Mouse (Mus musculus): ENCODE measurements at regions not wholly inside any gene's neighbourhood (a gene's known extent, or its start where the extent isn't known, plus 50 kb on each side); places are given as distances from the start of the nearest gene placed in this dataset.

DNA sequence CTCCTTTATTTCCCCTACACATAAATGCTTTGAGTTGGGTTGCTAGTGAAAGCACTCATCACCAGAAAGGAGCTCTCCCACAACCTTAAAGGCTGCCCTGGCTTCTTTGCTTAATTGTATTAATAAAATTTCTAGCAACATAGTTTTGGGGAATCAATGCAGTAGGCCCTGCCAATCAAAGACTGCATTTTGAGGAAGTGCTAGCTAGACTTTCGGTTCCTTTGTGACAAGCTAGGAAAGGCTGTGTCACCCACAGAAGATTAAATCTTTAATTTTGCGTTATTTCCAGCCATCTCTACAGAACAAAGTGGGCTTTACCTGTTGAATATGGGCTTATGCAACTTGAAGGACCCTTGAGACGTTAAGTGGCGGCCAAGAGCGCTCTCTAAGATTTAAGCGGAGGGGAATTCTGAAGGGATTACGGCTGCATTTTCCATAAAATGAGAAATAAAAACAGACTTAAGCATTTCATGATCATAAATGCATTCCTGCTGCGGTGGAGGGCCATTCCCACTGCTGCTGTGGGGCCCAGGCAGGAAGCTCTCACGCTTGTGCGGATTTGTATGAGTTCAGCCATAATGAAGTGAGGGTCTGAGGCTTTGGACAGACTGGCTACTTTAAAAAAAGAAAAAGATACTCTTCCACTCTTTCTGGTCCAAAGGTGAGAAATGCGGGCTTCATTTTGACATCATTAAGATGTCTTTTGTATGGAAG, 318.4 kb upstream of the Shh start:
- TF ChIP-seq CTCF (IDR thresholded peaks at IDR 0.05; ENCODE audit: low read depth) (no peak), EP300 (IDR thresholded peaks at IDR 0.05; ENCODE audit: low read depth) (no peak)

Measured in heart, postnatal 0 days (tissue).